Mouse (Mus musculus): ENCODE results near the gene Cdh12. TPM values are rescaled to one million over a fixed set of nuclear protein-coding genes. Genes with fewer than 3 reads are reported as not detected.
"Not testable (repeated sequence)": the region's sequence is repeated elsewhere in the genome, so short reads cannot be mapped to it uniquely, and the experiment has no call there.

Gene Cdh12
- polyA plus RNA-seq, 1 experiment: not detected

DNA sequence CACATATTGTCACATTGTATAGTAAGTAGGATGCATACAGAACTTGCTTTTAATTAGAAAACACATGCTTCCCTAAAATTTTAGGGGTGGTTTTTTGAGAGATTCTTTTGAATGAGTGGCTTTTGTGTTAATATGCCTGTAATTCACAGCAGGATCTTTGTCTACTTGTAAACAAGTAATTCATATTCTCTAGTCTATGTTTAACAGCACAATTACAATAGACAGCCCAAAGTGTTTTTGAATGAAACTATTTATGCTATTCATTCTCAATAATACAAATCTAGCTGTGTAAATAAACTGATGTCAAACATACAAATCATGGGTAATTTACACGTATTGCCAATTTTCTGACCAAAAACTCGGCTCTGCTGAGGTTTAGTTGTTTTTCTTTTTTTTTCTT lies 895.3 kb downstream of the Cdh12 start:
- no peak overlapping the region for H3ac ChIP-seq (ENCODE audit: control insufficient read depth, insufficient read length, low read depth)

DNA sequence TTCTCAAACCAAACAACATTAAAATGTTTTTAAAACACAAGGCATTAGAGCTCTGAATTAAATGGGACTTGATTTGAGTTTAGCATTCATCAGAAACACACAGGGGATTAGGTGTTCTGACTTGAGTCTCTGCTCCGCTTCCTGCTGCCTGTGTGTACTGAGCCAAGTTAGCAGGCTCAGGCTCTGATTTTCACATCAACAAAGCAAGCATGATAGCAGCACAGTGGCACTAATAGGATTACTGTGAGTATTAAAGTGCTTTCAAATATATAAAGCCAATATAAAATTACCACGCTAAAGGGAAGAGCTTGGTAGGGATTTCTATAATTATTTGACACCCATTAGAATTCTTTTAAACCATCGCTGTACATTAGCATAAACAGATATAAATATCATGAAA lies 895.7 kb downstream of the Cdh12 start:
- no peaks in the 10 kb centered on the region for H3K27me3 ChIP-seq (ENCODE audit: control insufficient read depth, insufficient read depth, insufficient read length)
- no peak overlapping the region for H3K4me3 ChIP-seq (ENCODE audit: insufficient read depth, poor library complexity, severe bottlenecking)
- no peak overlapping the region for H3ac ChIP-seq (ENCODE audit: control insufficient read depth, insufficient read length, low read depth)
- no peaks in the 10 kb centered on the region for H3K79me2 ChIP-seq (ENCODE audit: control insufficient read depth, insufficient read depth)
- TF ChIP-seq FOSL1 (IDR thresholded peaks at IDR 0.05; ENCODE audit: insufficient read depth, low read length, poor library complexity, severe bottlenecking) (no peak), CEBPB (IDR thresholded peaks at IDR 0.05; ENCODE audit: low read depth) (no peak), MYOG (IDR thresholded peaks at IDR 0.05; ENCODE audit: control insufficient read depth, extremely low read depth, insufficient read length) (no peak), MYOD1 (IDR thresholded peaks at IDR 0.05; ENCODE audit: control insufficient read depth, insufficient read length, low read depth) (no peak), USF1 (IDR thresholded peaks at IDR 0.05; ENCODE audit: low read depth) (no peak), MAX (IDR thresholded peaks at IDR 0.05) (no peak), CTCF (IDR thresholded peaks at IDR 0.05; ENCODE audit: control insufficient read depth, insufficient read depth, insufficient read length) (no peak)
- H3K36me3 ChIP-seq (ENCODE audit: control insufficient read depth, insufficient read depth): no peaks in the 10 kb centered on the region
- no peaks in the 10 kb centered on the region for H3K79me3 ChIP-seq (ENCODE audit: low read depth)

More for the DNA sequence above, 895.3 kb downstream of the Cdh12 start:
- H3K79me3 ChIP-seq (ENCODE audit: low read depth): no peaks in the 10 kb centered on the region
- H3K4me3 ChIP-seq (ENCODE audit: insufficient read depth, poor library complexity, severe bottlenecking): no peak overlapping the region
- H3K79me2 ChIP-seq (ENCODE audit: control insufficient read depth, insufficient read depth): no peaks in the 10 kb centered on the region
- TF ChIP-seq MYOD1 (IDR thresholded peaks at IDR 0.05; ENCODE audit: control insufficient read depth, insufficient read length, low read depth) (no peak), CTCF (IDR thresholded peaks at IDR 0.05; ENCODE audit: control insufficient read depth, insufficient read depth, insufficient read length) (no peak)
- no peaks in the 10 kb centered on the region for H3K27me3 ChIP-seq (ENCODE audit: control insufficient read depth, insufficient read depth, insufficient read length)
- no peaks in the 10 kb centered on the region for H3K36me3 ChIP-seq (ENCODE audit: control insufficient read depth, insufficient read depth)

GRCm38 (mm10) chr15:21355356-21356101 lies 906.5 kb downstream of the Cdh12 start:
- TF ChIP-seq FOSL1 (IDR thresholded peaks at IDR 0.05; ENCODE audit: insufficient read depth, low read length, poor library complexity, severe bottlenecking): no peak
- TF ChIP-seq MAX (IDR thresholded peaks at IDR 0.05): no peak
- TF ChIP-seq MYOD1 (IDR thresholded peaks at IDR 0.05; ENCODE audit: control insufficient read depth, insufficient read length, low read depth): no peak
- TF ChIP-seq CTCF (IDR thresholded peaks at IDR 0.05; ENCODE audit: control insufficient read depth, insufficient read depth, insufficient read length): no peak
- no peak for TF ChIP-seq MYOG (IDR thresholded peaks at IDR 0.05; ENCODE audit: control insufficient read depth, extremely low read depth, insufficient read length)
- TF ChIP-seq CEBPB (IDR thresholded peaks at IDR 0.05; ENCODE audit: low read depth): no peak
- TF ChIP-seq USF1 (IDR thresholded peaks at IDR 0.05; ENCODE audit: low read depth): no peak
- no peak overlapping the region for H3K4me3 ChIP-seq (ENCODE audit: insufficient read depth, poor library complexity, severe bottlenecking)
- no peaks in the 10 kb centered on the region for H3K27me3 ChIP-seq (ENCODE audit: control insufficient read depth, insufficient read depth, insufficient read length)
- H3K79me3 ChIP-seq (ENCODE audit: low read depth): no peaks in the 10 kb centered on the region
- H3ac ChIP-seq (ENCODE audit: control insufficient read depth, insufficient read length, low read depth): no peak overlapping the region
- no peaks in the 10 kb centered on the region for H3K79me2 ChIP-seq (ENCODE audit: control insufficient read depth, insufficient read depth)
- H3K36me3 ChIP-seq (ENCODE audit: control insufficient read depth, insufficient read depth): no peaks in the 10 kb centered on the region

- TF ChIP-seq CTCF (IDR thresholded peaks at IDR 0.05; ENCODE audit: control insufficient read depth, insufficient read depth, insufficient read length): no peak
- no peak for TF ChIP-seq MYOG (IDR thresholded peaks at IDR 0.05; ENCODE audit: control insufficient read depth, extremely low read depth, insufficient read length)
- no peak for TF ChIP-seq FOSL1 (IDR thresholded peaks at IDR 0.05; ENCODE audit: insufficient read depth, low read length, poor library complexity, severe bottlenecking)
- TF ChIP-seq MAX (IDR thresholded peaks at IDR 0.05): no peak
- no peak for TF ChIP-seq CEBPB (IDR thresholded peaks at IDR 0.05; ENCODE audit: low read depth)
- TF ChIP-seq USF1 (IDR thresholded peaks at IDR 0.05; ENCODE audit: low read depth): no peak
- TF ChIP-seq MYOD1 (IDR thresholded peaks at IDR 0.05; ENCODE audit: control insufficient read depth, insufficient read length, low read depth): no peak
- H3K79me2 ChIP-seq (ENCODE audit: control insufficient read depth, insufficient read depth): no peaks in the 10 kb centered on the region
- H3K27me3 ChIP-seq (ENCODE audit: control insufficient read depth, insufficient read depth, insufficient read length): no peaks in the 10 kb centered on the region
- no peaks in the 10 kb centered on the region for H3K79me3 ChIP-seq (ENCODE audit: low read depth)
- H3ac ChIP-seq (ENCODE audit: control insufficient read depth, insufficient read length, low read depth): no peak overlapping the region
- no peaks in the 10 kb centered on the region for H3K36me3 ChIP-seq (ENCODE audit: control insufficient read depth, insufficient read depth)
- H3K4me3 ChIP-seq (ENCODE audit: insufficient read depth, poor library complexity, severe bottlenecking): no peak overlapping the region
Observed at GRCm38 (mm10) chr15:21366366-21366765, 917.3 kb downstream of the Cdh12 start.

DNA sequence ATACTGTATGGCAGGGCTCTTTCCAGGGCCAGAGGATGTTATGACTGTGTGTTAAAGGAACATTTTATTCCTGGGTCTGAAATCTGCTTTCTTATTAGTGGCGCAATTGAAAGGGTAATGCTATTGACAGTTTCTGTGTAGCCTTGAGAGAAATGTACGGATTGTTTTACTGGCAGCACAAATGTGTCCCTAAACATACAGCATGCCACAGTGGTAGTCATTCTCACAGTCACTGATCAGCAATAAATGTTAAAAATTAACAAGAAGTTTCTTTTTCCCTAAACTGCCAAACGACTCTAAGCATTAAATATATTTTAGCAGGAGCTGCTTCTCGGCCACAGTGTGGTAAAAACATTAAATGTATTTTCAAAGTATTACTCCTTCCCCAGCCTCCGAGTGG lies 926.4 kb downstream of the Cdh12 start:
- no peaks in the 10 kb centered on the region for H3K36me3 ChIP-seq (ENCODE audit: control insufficient read depth, insufficient read depth)
- H3K79me2 ChIP-seq (ENCODE audit: control insufficient read depth, insufficient read depth): no peaks in the 10 kb centered on the region
- no peak overlapping the region for H3K4me3 ChIP-seq (ENCODE audit: insufficient read depth, poor library complexity, severe bottlenecking)
- H3ac ChIP-seq (ENCODE audit: control insufficient read depth, insufficient read length, low read depth): no peak overlapping the region
- TF ChIP-seq MYOD1 (IDR thresholded peaks at IDR 0.05; ENCODE audit: control insufficient read depth, insufficient read length, low read depth) (no peak), FOSL1 (IDR thresholded peaks at IDR 0.05; ENCODE audit: insufficient read depth, low read length, poor library complexity, severe bottlenecking) (no peak), MAX (IDR thresholded peaks at IDR 0.05) (no peak), MYOG (IDR thresholded peaks at IDR 0.05; ENCODE audit: control insufficient read depth, extremely low read depth, insufficient read length) (no peak), USF1 (IDR thresholded peaks at IDR 0.05; ENCODE audit: low read depth) (no peak), CTCF (IDR thresholded peaks at IDR 0.05; ENCODE audit: control insufficient read depth, insufficient read depth, insufficient read length) (no peak)
- H3K27me3 ChIP-seq (ENCODE audit: control insufficient read depth, insufficient read depth, insufficient read length): no peaks in the 10 kb centered on the region
- H3K79me3 ChIP-seq (ENCODE audit: low read depth): no peaks in the 10 kb centered on the region

DNA sequence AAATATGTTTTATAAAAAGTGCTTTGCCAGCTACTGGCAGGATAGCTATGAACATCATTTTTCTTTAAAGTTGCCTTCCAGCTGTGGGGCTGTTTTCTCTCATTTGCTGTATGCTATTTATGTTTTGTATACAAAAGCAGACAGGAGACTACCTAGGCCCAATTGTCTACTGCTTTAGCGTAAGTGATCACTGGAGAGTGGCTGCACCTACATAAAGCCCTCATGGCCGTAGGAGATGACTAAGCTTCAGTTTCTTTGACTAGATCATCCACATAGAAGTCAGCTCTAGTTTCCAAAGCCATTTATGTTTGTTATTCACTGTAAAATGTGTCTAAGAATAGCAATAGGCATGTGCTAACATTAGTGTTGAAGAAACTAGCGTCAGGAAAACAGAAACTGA lies 926.8 kb downstream of the Cdh12 start:
- H3K27me3 ChIP-seq (ENCODE audit: control insufficient read depth, insufficient read depth, insufficient read length): no peaks in the 10 kb centered on the region
- H3K36me3 ChIP-seq (ENCODE audit: control insufficient read depth, insufficient read depth): no peaks in the 10 kb centered on the region
- H3K79me2 ChIP-seq (ENCODE audit: control insufficient read depth, insufficient read depth): no peaks in the 10 kb centered on the region
- no peak overlapping the region for H3ac ChIP-seq (ENCODE audit: control insufficient read depth, insufficient read length, low read depth)
- TF ChIP-seq CTCF (IDR thresholded peaks at IDR 0.05; ENCODE audit: control insufficient read depth, insufficient read depth, insufficient read length) (no peak), FOSL1 (IDR thresholded peaks at IDR 0.05; ENCODE audit: insufficient read depth, low read length, poor library complexity, severe bottlenecking) (no peak), MYOD1 (IDR thresholded peaks at IDR 0.05; ENCODE audit: control insufficient read depth, insufficient read length, low read depth) (no peak), CEBPB (IDR thresholded peaks at IDR 0.05; ENCODE audit: low read depth) (no peak), MYOG (IDR thresholded peaks at IDR 0.05; ENCODE audit: control insufficient read depth, extremely low read depth, insufficient read length) (no peak), MAX (IDR thresholded peaks at IDR 0.05) (no peak), USF1 (IDR thresholded peaks at IDR 0.05; ENCODE audit: low read depth) (no peak)
- H3K79me3 ChIP-seq (ENCODE audit: low read depth): no peaks in the 10 kb centered on the region
- no peak overlapping the region for H3K4me3 ChIP-seq (ENCODE audit: insufficient read depth, poor library complexity, severe bottlenecking)

DNA sequence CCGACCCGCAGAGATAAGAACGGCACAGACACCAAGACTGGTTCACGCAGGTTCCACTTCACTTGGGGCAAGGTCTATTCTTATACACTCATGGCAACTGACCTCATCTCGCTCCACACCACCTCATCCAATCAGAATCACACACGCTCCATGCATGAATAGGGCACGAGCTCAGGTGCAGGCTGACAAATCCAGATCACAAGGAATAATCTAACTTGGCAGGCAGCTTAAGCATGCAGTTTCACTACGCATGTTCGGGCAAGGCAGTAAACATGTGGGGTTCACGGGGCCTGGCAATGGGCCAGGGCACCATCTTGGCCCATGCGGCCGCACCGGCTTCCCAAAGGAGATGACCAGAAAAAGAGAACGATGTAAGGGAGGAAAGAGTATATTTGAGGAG lies 942.4 kb downstream of the Cdh12 start:
- H3K4me3 ChIP-seq (ENCODE audit: insufficient read depth, poor library complexity, severe bottlenecking); H3ac ChIP-seq (ENCODE audit: control insufficient read depth, insufficient read length, low read depth); H3K27me3 ChIP-seq (ENCODE audit: control insufficient read depth, insufficient read depth, insufficient read length); H3K79me3 ChIP-seq (ENCODE audit: low read depth); H3K79me2 ChIP-seq (ENCODE audit: control insufficient read depth, insufficient read depth); H3K36me3 ChIP-seq (ENCODE audit: control insufficient read depth, insufficient read depth): not testable (repeated sequence)

All from C2C12 (cell line).